Mouse (Mus musculus) liver, embryonic 16.5 days (tissue): Measurements from ENCODE around the gene Negr1. TPM values are rescaled to one million over a fixed set of nuclear protein-coding genes. Genes with fewer than 3 reads are reported as not detected.

Experiments used
- ATAC-seq: fragments of 200-750 bp; cut with Nextera tagmentation; 2 replicates; pipeline ENCODE4 v1.8.0; 2017; ENCODE audit warnings: low read depth, mild to moderate bottlenecking, moderate number of reproducible peaks, moderate library complexity
- H3K27ac ChIP-seq: fragments of 300-500 bp; sonication (generic); 2 replicates; pipeline ENCODE4 v1.5.1; 2014; ENCODE audit warnings: mild to moderate bottlenecking, low read length
- H3K27me3 ChIP-seq: fragments of 300-500 bp; sonication (generic); 2 replicates; pipeline ENCODE4 v1.6.1; 2014; ENCODE audit warnings: low read depth, low read length, mixed read lengths; ENCODE audit not compliant: control insufficient read depth, insufficient read depth
- H3K36me3 ChIP-seq: fragments of 300-500 bp; sonication (generic); 2 replicates; pipeline ENCODE4 v1.6.1; 2014; ENCODE audit warnings: mild to moderate bottlenecking; ENCODE audit not compliant: control insufficient read depth, insufficient read depth
- H3K4me1 ChIP-seq: fragments of 300-500 bp; sonication (generic); 2 replicates; pipeline ENCODE4 v1.6.1; 2014; ENCODE audit warnings: low read depth, low read length, mixed read lengths; ENCODE audit not compliant: control insufficient read depth
- H3K4me2 ChIP-seq: fragments of 300-500 bp; sonication (generic); 2 replicates; pipeline ENCODE4 v1.6.1; 2014; ENCODE audit warnings: low read depth, low read length, mixed read lengths
- H3K4me3 ChIP-seq: fragments of 300-500 bp; sonication (generic); 2 replicates; pipeline ENCODE4 v1.5.1; 2014; ENCODE audit warnings: low read depth, mild to moderate bottlenecking, low read length
- H3K9ac ChIP-seq: fragments of 300-500 bp; sonication (generic); 2 replicates; pipeline ENCODE4 v1.6.1; 2014; ENCODE audit warnings: low read depth, low read length
- H3K9me3 ChIP-seq: fragments of 300-500 bp; sonication (generic); replicated peaks from 2 replicates; pipeline ENCODE4 v1.6.1; 2016; ENCODE audit warnings: low read length; ENCODE audit not compliant: control insufficient read depth
- WGBS: fragments of 180-500 bp; shearing (Covaris S2); extraction: QIAGEN DNeasy Blood & Tissue Kit; methylation state at CpG from one replicate; pipeline ENCODE4 v1.1.7; 2014; ENCODE audit not compliant: insufficient replicate concordance; 5-methylcytosine and 5-hydroxymethylcytosine counted together
- polyA plus RNA-seq: library from polyadenylated mRNA; unstranded; fragments of >200 nt; fragmentation: Nextera tagmentation; extraction: Ambion mirVana; gene quantifications from 2 replicates; pipeline ENCODE4 v1.2.1, GENCODE M21; 2015

Negr1 gene
- polyA plus RNA-seq, 1 experiment from 2014 or later, result 0.04 TPM

DNA sequence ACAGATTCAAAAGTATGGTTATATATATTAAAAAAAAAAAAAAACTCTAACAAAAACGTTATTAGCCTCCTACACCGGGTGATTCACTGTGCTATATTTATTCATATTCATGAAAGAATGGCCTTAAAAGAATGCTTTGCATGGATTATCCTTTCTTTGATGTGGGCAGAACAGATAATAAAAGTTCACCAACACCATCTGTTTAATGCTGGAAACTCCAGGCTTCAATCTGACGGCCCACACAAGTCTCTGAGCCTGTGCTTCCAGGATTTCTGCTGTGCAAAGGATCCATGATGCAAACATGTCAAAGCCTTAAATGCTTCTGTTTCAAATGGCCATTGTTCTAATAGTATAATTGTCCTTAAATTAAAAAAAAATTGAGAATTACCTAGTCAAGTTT, 630.4 kb downstream of the Negr1 start:
- H3K4me2 ChIP-seq, result no peak overlapping the region
- H3K27me3 ChIP-seq, result no peaks in the 10 kb centered on the region
- H3K4me1 ChIP-seq, result no peaks in the 10 kb centered on the region
- no peak overlapping the region for H3K9ac ChIP-seq
- no peaks in the 10 kb centered on the region for H3K36me3 ChIP-seq
- H3K27ac ChIP-seq, result no peak overlapping the region
- H3K9me3 ChIP-seq, result no peaks in the 10 kb centered on the region
- no peak for ATAC-seq
- no peak overlapping the region for H3K4me3 ChIP-seq
- 61% methylated on average over 3 of the region's 3 CpGs for WGBS

- ATAC-seq, result no peak
- H3K9ac ChIP-seq, result no peak overlapping the region
- no peaks in the 10 kb centered on the region for H3K27me3 ChIP-seq
- no peaks in the 10 kb centered on the region for H3K9me3 ChIP-seq
- no peaks in the 10 kb centered on the region for H3K4me1 ChIP-seq
- WGBS, result 68% methylated on average over 3 of the region's 3 CpGs
- H3K4me2 ChIP-seq, result no peak overlapping the region
- H3K4me3 ChIP-seq, result no peak overlapping the region
- no peaks in the 10 kb centered on the region for H3K36me3 ChIP-seq
- H3K27ac ChIP-seq, result no peak overlapping the region
These were observed 631.5 kb downstream of the Negr1 start for GRCm38 (mm10) chr3:157193141-157193540.

- no peaks in the 10 kb centered on the region for H3K9me3 ChIP-seq
- no peaks in the 10 kb centered on the region for H3K4me1 ChIP-seq
- H3K4me3 ChIP-seq, result no peak overlapping the region
- H3K27ac ChIP-seq, result no peak overlapping the region
- ATAC-seq, result no peak
- H3K4me2 ChIP-seq, result no peak overlapping the region
- H3K27me3 ChIP-seq, result no peaks in the 10 kb centered on the region
- H3K9ac ChIP-seq, result no peak overlapping the region
- H3K36me3 ChIP-seq, result no peaks in the 10 kb centered on the region
- WGBS, result 56% methylated on average over 4 of the region's 4 CpGs
These were observed 637.1 kb downstream of the Negr1 start for GRCm38 (mm10) chr3:157198659-157199058.

- 66% methylated on average over 2 of the region's 2 CpGs for WGBS
- H3K4me1 ChIP-seq, result no peaks in the 10 kb centered on the region
- H3K27me3 ChIP-seq, result no peaks in the 10 kb centered on the region
- no peak for ATAC-seq
- H3K4me3 ChIP-seq, result no peak overlapping the region
- no peak overlapping the region for H3K9ac ChIP-seq
- H3K36me3 ChIP-seq, result no peaks in the 10 kb centered on the region
- H3K27ac ChIP-seq, result no peak overlapping the region
- no peaks in the 10 kb centered on the region for H3K9me3 ChIP-seq
- H3K4me2 ChIP-seq, result no peak overlapping the region
These were observed 640.1 kb downstream of the Negr1 start for GRCm38 (mm10) chr3:157201726-157202125.

GRCm38 (mm10) chr3:157203573-157203972, 642.0 kb downstream of the Negr1 start:
- Histone ChIP-seq H3K9ac (no peak overlapping the region), H3K27me3 (no peaks in the 10 kb centered on the region), H3K4me3 (no peak overlapping the region), H3K27ac (no peak overlapping the region), H3K4me2 (no peak overlapping the region), H3K9me3 (no peaks in the 10 kb centered on the region), H3K36me3 (no peaks in the 10 kb centered on the region), H3K4me1 (no peaks in the 10 kb centered on the region)
- WGBS, result 59% methylated on average over 8 of the region's 8 CpGs
- no peak for ATAC-seq

GRCm38 (mm10) chr3:157206752-157207151, 645.2 kb downstream of the Negr1 start:
- Histone ChIP-seq H3K4me1 (no peaks in the 10 kb centered on the region), H3K36me3 (no peaks in the 10 kb centered on the region), H3K27me3 (no peaks in the 10 kb centered on the region), H3K9me3 (no peaks in the 10 kb centered on the region), H3K9ac (no peak overlapping the region), H3K27ac (no peak overlapping the region), H3K4me3 (no peak overlapping the region), H3K4me2 (no peak overlapping the region)
- ATAC-seq, result no peak
- WGBS, result 42% methylated on average over 3 of the region's 3 CpGs

- no peaks in the 10 kb centered on the region for H3K4me1 ChIP-seq
- no peak overlapping the region for H3K4me3 ChIP-seq
- H3K36me3 ChIP-seq, result no peaks in the 10 kb centered on the region
- H3K9ac ChIP-seq, result no peak overlapping the region
- H3K27me3 ChIP-seq, result no peaks in the 10 kb centered on the region
- H3K4me2 ChIP-seq, result no peak overlapping the region
- no peak overlapping the region for H3K27ac ChIP-seq
- no peak for ATAC-seq
- H3K9me3 ChIP-seq, result no peaks in the 10 kb centered on the region
- 19% methylated on average over 1 of the region's 1 CpGs for WGBS
These were observed 647.4 kb downstream of the Negr1 start for GRCm38 (mm10) chr3:157208966-157209365.

- Histone ChIP-seq H3K27ac (no peak overlapping the region), H3K4me1 (no peaks in the 10 kb centered on the region), H3K4me3 (no peak overlapping the region), H3K4me2 (no peak overlapping the region), H3K36me3 (no peaks in the 10 kb centered on the region), H3K9ac (no peak overlapping the region), H3K27me3 (no peaks in the 10 kb centered on the region), H3K9me3 (no peaks in the 10 kb centered on the region)
- 42% methylated on average over 2 of the region's 2 CpGs for WGBS
- ATAC-seq, result no peak
These were observed 647.8 kb downstream of the Negr1 start for GRCm38 (mm10) chr3:157209386-157209785.

DNA sequence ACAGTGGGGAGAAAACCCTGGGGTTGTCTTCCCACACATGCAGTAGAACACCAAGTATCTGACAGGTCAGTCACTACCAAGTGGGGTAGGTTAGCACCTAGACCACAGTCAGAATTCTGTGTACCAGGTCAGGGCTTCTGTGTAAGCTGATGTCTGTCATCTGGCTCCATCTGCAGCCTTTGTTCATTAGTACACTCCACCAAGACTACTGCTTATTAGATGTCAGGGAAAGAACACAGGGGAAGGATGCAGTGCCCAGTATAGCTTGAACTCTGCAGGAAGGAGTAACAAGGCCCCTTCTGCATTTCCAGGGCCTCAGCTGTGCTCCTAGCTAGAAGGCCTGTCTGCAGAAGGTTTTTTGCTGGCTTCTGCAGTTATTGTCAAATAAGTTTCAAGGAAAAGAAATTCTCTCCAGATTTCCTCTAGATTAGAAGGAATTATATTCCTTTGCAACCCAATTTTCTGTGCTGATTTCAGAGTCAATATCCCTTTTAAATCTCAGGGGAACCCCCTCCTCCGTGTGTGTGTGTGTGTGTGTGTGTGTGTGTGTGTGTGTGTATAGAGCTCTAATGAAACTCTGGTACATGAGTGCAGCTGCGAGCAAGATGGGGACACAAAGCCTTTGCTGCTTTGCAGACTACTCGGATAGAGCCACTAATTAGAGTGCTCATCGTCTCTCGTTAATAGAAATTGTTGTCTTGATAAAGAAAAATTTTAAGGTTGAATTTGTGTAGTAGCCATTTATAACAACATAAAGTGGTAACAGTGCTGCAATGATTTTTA, 654.5 kb downstream of the Negr1 start:
- no peak for ATAC-seq

More for the DNA sequence above, 654.5 kb downstream of the Negr1 start:
- H3K4me1 ChIP-seq, result no peaks in the 10 kb centered on the region
- no peak overlapping the region for H3K4me3 ChIP-seq
- WGBS, result 42% methylated on average over 5 of the region's 5 CpGs
- H3K27me3 ChIP-seq, result no peaks in the 10 kb centered on the region
- no peak overlapping the region for H3K27ac ChIP-seq
- H3K9ac ChIP-seq, result no peak overlapping the region
- no peaks in the 10 kb centered on the region for H3K9me3 ChIP-seq
- H3K36me3 ChIP-seq, result no peaks in the 10 kb centered on the region
- no peak overlapping the region for H3K4me2 ChIP-seq
